Mouse (Mus musculus) forebrain, embryonic 11.5 days (tissue): ENCODE results near the gene Ei24. TPM values are rescaled to one million over a fixed set of nuclear protein-coding genes. Genes with fewer than 3 reads are reported as not detected.

Source experiments
- ATAC-seq: fragments of 200-750 bp; cut with Nextera tagmentation; replicated peaks from 2 replicates; pipeline ENCODE4 v1.8.0; 2017; ENCODE audit warnings: moderate TSS enrichment; ENCODE audit not compliant: low FRiP score
- DNase-seq: peaks from one replicate; pipeline ENCODE4 v3.0.0-alpha.2; 2017; ENCODE audit warnings: low spot score
- H3K27ac ChIP-seq: fragments of 300-500 bp; sonication (generic); 2 replicates; pipeline ENCODE4 v1.5.1; 2014; ENCODE audit warnings: low read depth, low read length
- H3K27me3 ChIP-seq: fragments of 300-500 bp; sonication (generic); 2 replicates; pipeline ENCODE4 v1.6.1; 2014; ENCODE audit warnings: mild to moderate bottlenecking, low read length, mixed read lengths; ENCODE audit not compliant: control insufficient read depth, insufficient read depth
- H3K36me3 ChIP-seq: fragments of 300-500 bp; sonication (generic); 2 replicates; pipeline ENCODE4 v1.6.1; 2014; ENCODE audit warnings: mild to moderate bottlenecking, low read length, moderate library complexity, mixed read lengths; ENCODE audit not compliant: control insufficient read depth, insufficient read depth
- H3K4me1 ChIP-seq: fragments of 300-500 bp; sonication (generic); replicated peaks from 2 replicates; pipeline ENCODE4 v1.6.1; 2014; ENCODE audit warnings: low read length, mixed read lengths; ENCODE audit not compliant: control insufficient read depth, insufficient read depth
- H3K4me2 ChIP-seq: fragments of 300-500 bp; sonication (generic); 2 replicates; pipeline ENCODE4 v1.6.1; 2014; ENCODE audit warnings: low read depth, mild to moderate bottlenecking, low read length, moderate library complexity, mixed read lengths; ENCODE audit not compliant: severe bottlenecking
- H3K4me3 ChIP-seq: fragments of 300-500 bp; sonication (generic); 2 replicates; pipeline ENCODE4 v1.5.1; 2014; ENCODE audit warnings: low read depth, low read length
- H3K9ac ChIP-seq: fragments of 300-500 bp; sonication (generic); 2 replicates; pipeline ENCODE4 v1.6.1; 2014; ENCODE audit warnings: low read length
- H3K9me3 ChIP-seq: fragments of 300-500 bp; sonication (generic); 2 replicates; pipeline ENCODE4 v1.6.1; 2016; ENCODE audit warnings: low read length, mixed read lengths; ENCODE audit not compliant: control insufficient read depth
- WGBS: fragments of 180-500 bp; shearing (Covaris S2); extraction: QIAGEN DNeasy Blood & Tissue Kit; methylation state at CpG from one replicate; pipeline ENCODE4 v1.1.7; 2014; 5-methylcytosine and 5-hydroxymethylcytosine counted together
- polyA plus RNA-seq: library from polyadenylated mRNA; unstranded; fragments of >200 nt; fragmentation: Nextera tagmentation; extraction: Ambion mirVana; gene quantifications from 2 replicates; pipeline ENCODE4 v1.2.1, GENCODE M21; 2014

Ei24 gene
- 89.8 and 95.9 TPM in 2 replicates for polyA plus RNA-seq

- Histone ChIP-seq H3K4me1 (0 out of 2 replicates have a peak, but pooled peaks cover 6% of the 10 kb centered on the region), H3K36me3 (no peaks in the 10 kb centered on the region), H3K4me2 (peak within 1 kb of the TSS; percentile 85), H3K4me3 (peak within 1 kb of the TSS; percentile 91), H3K9me3 (no peaks in the 10 kb centered on the region), H3K27me3 (no peaks in the 10 kb centered on the region), H3K27ac (no peak within 1 kb of the TSS), H3K9ac (peak within 1 kb of the TSS; percentile 95)
- ATAC-seq, result peak; percentile 99
- WGBS, result under 1% methylated on average over 66 of the region's 66 CpGs
- peak; percentile 96 for DNase-seq
Measured at GRCm38 (mm10) chr9:36796781-36797555, at the start of gene Ei24. Gene Ei24 (minus strand): TSS chr9:36797393.

DNA sequence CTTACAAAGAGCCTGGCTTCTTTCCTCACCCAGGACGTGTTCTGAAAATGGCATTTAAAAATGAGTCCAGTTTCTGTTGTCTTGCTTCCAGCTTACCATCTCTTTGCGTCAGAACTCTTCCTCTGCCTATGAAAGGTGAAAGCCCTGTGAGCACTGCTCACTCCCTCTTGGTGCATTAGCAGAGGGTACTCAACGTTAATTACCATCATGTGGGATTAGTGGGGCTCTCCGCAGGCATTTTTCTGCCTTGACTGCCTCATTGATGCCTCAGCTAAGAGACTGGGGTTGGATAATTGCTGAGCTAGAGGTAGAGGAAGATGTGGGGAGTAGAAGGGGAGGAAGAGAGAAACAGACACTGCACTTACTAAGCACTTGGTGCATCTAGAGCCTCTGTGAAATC lies 49.2 kb upstream of the Ei24 start:
- no peak overlapping the region for H3K4me2 ChIP-seq
- WGBS, result 23% methylated on average over 4 of the region's 4 CpGs
- no peak for DNase-seq
- no peaks in the 10 kb centered on the region for H3K27me3 ChIP-seq
- H3K36me3 ChIP-seq, result peaks cover 15% of the 10 kb centered on the region
- H3K27ac ChIP-seq, result no peak overlapping the region
- no peak for ATAC-seq
- H3K9me3 ChIP-seq, result no peaks in the 10 kb centered on the region
- no peaks in the 10 kb centered on the region for H3K4me1 ChIP-seq
- H3K9ac ChIP-seq, result no peak overlapping the region
- H3K4me3 ChIP-seq, result no peak overlapping the region

DNA sequence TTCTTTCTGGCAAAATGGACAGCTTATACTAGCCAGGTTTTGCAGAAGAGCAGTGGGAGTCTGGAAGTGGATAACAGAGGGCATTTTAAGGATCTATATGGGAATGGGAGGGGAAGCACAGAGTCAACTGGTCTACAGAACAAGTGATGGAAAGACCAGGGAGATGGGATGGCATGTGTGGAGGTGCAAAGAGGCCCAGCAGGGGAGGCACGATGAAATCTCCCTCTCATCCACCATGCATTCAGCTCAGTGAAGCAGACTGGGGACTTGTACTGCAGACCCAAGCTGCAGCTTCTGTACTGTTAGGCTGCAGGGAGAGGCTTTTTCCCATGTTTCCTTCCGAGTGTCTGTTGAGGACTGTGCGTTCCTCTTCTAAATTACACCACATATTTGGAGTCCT lies 36.7 kb upstream of the Ei24 start:
- Histone ChIP-seq H3K27ac (peak overlapping the region; percentile 94), H3K4me1 (peaks cover 6% of the 10 kb centered on the region; the same call in 1 of the 2 replicates), H3K4me2 (peak overlapping the region; percentile 71), H3K9ac (peak overlapping the region; percentile 84), H3K4me3 (peak overlapping the region; percentile 63), H3K27me3 (no peaks in the 10 kb centered on the region), H3K9me3 (no peaks in the 10 kb centered on the region), H3K36me3 (no peaks in the 10 kb centered on the region; the same call in 1 of the 2 replicates)
- 34% methylated on average over 3 of the region's 3 CpGs for whole genome bisulfite sequencing
- DNase-seq, result peak; percentile 53
- peak; percentile 18 for ATAC-seq

DNA sequence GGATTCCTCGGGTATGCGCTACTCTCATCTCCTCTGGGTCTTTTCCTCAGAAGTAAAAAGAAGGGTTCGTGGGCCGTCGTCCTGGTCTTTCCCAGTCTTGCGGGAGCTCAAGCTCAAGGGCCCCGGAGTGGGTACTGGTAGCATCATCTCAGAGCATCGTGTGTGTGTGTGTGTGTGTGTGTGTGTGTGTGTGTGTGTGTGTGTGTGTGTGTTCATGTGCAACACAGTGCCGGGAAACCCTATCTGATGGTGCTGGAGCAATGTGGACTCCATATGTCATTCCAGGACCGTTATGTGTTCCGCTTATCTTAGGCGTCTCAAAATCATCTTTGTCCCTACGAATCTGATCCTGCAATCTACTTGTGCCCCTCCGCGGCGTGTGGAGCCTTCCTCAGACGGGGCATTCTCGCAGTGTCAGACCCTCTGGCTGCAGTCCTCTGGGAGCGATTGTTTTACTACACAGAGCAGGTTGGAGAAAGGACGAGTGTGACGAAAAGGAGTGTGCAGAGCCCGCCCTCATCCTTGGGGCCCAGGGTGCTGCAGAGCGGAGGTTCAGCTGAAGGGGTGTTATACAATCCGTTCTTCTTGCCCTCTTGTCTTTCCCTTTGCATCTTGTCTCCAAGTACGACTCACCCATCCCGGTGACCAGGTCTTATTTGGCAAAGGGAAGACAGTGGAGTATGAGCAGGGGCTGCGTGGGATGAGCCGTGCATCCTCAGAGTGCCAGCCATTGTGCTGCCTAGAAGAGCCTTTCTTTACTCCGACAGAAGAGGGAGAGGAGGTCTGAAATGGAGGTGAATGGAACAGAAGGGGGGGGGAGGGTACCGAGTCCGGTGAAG lies 36.1 kb upstream of the Ei24 start:
- H3K4me1 ChIP-seq, result peaks cover 6% of the 10 kb centered on the region; the same call in 1 of the 2 replicates
- no peaks in the 10 kb centered on the region for H3K9me3 ChIP-seq
- peak; percentile 81 for ATAC-seq
- H3K4me3 ChIP-seq, result peak overlapping the region; percentile 63
- H3K4me2 ChIP-seq, result peak overlapping the region; percentile 71
- 1% methylated on average over 31 of the region's 31 CpGs for WGBS
- H3K27ac ChIP-seq, result peak overlapping the region; percentile 94
- peak overlapping the region; percentile 84 for H3K9ac ChIP-seq
- no peaks in the 10 kb centered on the region; the same call in 1 of the 2 replicates for H3K36me3 ChIP-seq
- DNase-seq, result peak; percentile 80
- H3K27me3 ChIP-seq, result no peaks in the 10 kb centered on the region

DNA sequence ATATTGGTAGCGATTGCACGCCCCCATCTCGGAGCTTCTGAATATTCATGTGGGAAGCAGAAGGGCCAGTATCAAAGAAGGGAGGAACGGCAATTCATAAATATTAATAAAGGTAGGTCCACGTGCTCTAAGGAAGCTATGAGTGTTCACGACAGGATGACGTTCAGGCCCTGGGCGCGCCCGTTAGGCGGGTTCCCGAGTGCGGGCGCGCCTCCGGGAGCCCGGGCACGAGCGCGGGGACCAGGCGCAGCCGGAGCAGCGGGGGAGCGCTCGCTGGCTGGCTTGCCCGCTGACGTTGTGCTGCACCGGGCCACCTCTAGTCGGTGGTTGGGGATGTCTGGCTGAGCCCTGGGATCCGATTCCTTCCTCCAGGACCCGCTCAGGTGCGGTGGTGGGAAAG lies 35.3 kb upstream of the Ei24 start:
- peak; percentile 92 for ATAC-seq
- H3K9ac ChIP-seq, result peak overlapping the region; percentile 84
- H3K36me3 ChIP-seq, result no peaks in the 10 kb centered on the region; the same call in 1 of the 2 replicates
- peaks cover 6% of the 10 kb centered on the region; the same call in 1 of the 2 replicates for H3K4me1 ChIP-seq
- H3K27me3 ChIP-seq, result no peaks in the 10 kb centered on the region
- peak; percentile 93 for DNase-seq
- peak overlapping the region; percentile 63 for H3K4me3 ChIP-seq
- WGBS, result under 1% methylated on average over 32 of the region's 32 CpGs
- peak overlapping the region; percentile 94 for H3K27ac ChIP-seq
- H3K9me3 ChIP-seq, result no peaks in the 10 kb centered on the region
- peak overlapping the region; percentile 71 for H3K4me2 ChIP-seq

DNA sequence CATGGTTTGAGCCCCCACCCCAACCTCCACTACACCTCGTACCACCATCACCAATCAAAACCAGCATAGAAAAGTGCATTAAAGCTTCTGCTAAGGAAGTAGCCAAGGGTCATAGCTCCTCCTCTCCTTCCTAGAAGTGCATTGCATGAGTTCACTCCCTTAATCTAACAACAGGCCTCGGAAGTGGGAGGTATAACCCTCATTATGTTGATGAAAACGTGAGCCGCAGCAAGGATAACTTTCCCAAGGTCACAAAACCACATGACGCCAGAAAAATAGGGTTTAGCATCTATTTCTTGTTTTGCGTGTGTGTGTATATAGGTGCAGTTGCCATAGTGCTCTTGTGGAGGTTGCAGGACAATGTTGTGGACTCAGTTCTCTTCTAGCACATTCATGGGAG lies 34.2 kb upstream of the Ei24 start:
- H3K36me3 ChIP-seq, result no peaks in the 10 kb centered on the region; the same call in 1 of the 2 replicates
- DNase-seq (no peak), ATAC-seq (no peak)
- H3K27me3 ChIP-seq, result no peaks in the 10 kb centered on the region
- no peaks in the 10 kb centered on the region for H3K9me3 ChIP-seq
- H3K4me2 ChIP-seq, result no peak overlapping the region
- H3K9ac ChIP-seq, result no peak overlapping the region
- WGBS, result 77% methylated on average over 6 of the region's 6 CpGs
- peaks cover 6% of the 10 kb centered on the region; the same call in 1 of the 2 replicates for H3K4me1 ChIP-seq
- H3K4me3 ChIP-seq, result no peak overlapping the region
- H3K27ac ChIP-seq, result no peak overlapping the region

DNA sequence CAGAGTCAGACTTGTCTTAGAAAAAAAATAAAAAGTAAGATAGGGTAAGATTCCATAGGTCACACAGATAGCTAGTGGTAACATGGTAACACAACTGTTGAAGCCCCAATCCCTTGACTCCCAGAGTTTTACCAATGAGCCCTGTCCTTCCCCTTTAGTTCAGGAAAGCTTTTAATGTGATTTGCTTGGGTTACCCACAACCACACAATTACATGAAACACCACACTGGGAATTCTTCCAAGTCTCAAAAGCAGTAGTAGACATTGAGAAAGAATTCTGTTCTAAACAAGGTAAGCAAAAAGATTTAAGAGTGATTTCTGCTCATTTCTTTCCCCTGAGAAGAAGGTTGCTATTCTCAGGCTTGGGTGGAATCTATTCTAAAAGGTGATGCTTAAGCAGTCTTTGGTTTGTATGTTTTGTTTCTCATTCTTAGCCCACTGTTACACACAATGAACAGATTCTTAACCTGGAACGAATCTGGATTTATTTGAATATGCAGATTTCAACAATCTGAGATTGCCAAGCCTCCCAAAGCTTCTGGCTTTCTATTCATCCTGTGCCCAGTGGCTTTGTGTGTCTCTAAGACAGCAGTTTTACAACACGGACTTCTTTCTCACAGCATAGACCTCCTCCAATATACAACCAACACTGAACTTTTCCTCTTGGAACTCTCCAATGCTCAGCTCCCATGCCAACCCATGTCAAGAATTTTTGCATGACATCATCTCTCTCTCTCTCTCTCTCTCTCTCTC lies 29.6 kb upstream of the Ei24 start:
- no peak for DNase-seq
- no peak overlapping the region for H3K9ac ChIP-seq
- H3K27me3 ChIP-seq, result no peaks in the 10 kb centered on the region
- H3K4me1 ChIP-seq, result no peaks in the 10 kb centered on the region; the same call in 1 of the 2 replicates
- no peak overlapping the region for H3K4me2 ChIP-seq
- ATAC-seq, result no peak
- WGBS, result 64% methylated on average over 2 of the region's 2 CpGs
- H3K27ac ChIP-seq, result no peak overlapping the region
- H3K4me3 ChIP-seq, result no peak overlapping the region
- no peaks in the 10 kb centered on the region for H3K36me3 ChIP-seq
- no peaks in the 10 kb centered on the region for H3K9me3 ChIP-seq

GRCm38 (mm10) chr9:36822024-36822423 lies 24.8 kb upstream of the Ei24 start:
- 10% methylated on average over 2 of the region's 2 CpGs for WGBS
- Histone ChIP-seq H3K4me2 (peak overlapping the region; percentile 59), H3K4me1 (peaks cover 2% of the 10 kb centered on the region; the same call in 1 of the 2 replicates), H3K9me3 (no peaks in the 10 kb centered on the region), H3K9ac (peak overlapping the region; percentile 63), H3K36me3 (no peaks in the 10 kb centered on the region), H3K27ac (peak overlapping the region; percentile 99), H3K4me3 (peak overlapping the region; percentile 26), H3K27me3 (no peaks in the 10 kb centered on the region)
- ATAC-seq (peak; percentile 56), DNase-seq (no peak)
